Mouse (Mus musculus) embryonic fibroblast, embryonic 13.5 days (primary cell): Measurements from ENCODE around the gene Pik3r4.

Source experiments
- CTCF ChIP-seq: IDR thresholded peaks from 2 replicates; pipeline ENCODE4 v1.5.1; 2011; ENCODE audit warnings: mild to moderate bottlenecking, control low read depth, low read length, moderate library complexity, borderline replicate concordance; ENCODE audit not compliant: insufficient read depth
- POLR2A ChIP-seq: IDR thresholded peaks from 2 replicates; pipeline ENCODE4 v1.6.1; 2011; ENCODE audit warnings: low read depth, mild to moderate bottlenecking, control low read depth, low read length, moderate library complexity

- TF ChIP-seq POLR2A: no peak
- TF ChIP-seq CTCF: no peak
Measured at GRCm38 (mm10) chr9:105712049-105712448, 69.3 kb downstream of the Pik3r4 start.
